In genomic region chr11:106710789-106711188, GRCm38 (mm10) we compare ENCODE assay signal across 14 mouse cellular contexts. TPM values are rescaled to one million over a fixed set of nuclear protein-coding genes. Genes with fewer than 3 reads are reported as not detected.
DNase-seq lines count a peak whose midpoint lies in the region; ATAC-seq and TF ChIP-seq lines count a peak whose summit lies in the region.
"Had no signal": no experiment of that assay in that cellular context is flagged by ENCODE, and none has a peak within 500 bp of the region (broad histone marks: within the 10 kb centered on the region; RNA-seq: fewer than 3 reads in every experiment).

No protein-coding gene starts in this region.

- no peak for ATAC-seq in forebrain, embryonic 12.5 days (ENCODE audit: low FRiP score)
- ATAC-seq in heart, embryonic 14.5 days (ENCODE audit: insufficient number of reproducible peaks, insufficient read depth, low FRiP score, low read depth), result no peak
- no peak for ATAC-seq in lung, embryonic 15.5 days (ENCODE audit: borderline replicate concordance, extremely low read depth, low FRiP score, low TSS enrichment)

- H3K79me2 ChIP-seq in liver, adult 2 months (ENCODE audit: control insufficient read depth, insufficient read depth, low read length), result no peaks in the 10 kb centered on the region

- no peaks in the 10 kb centered on the region for H3K36me3 ChIP-seq in forebrain, embryonic 10.5 days (replicated peaks)
- no peaks in the 10 kb centered on the region for H3K36me3 ChIP-seq in forebrain, embryonic 12.5 days (replicated peaks)
- no peaks in the 10 kb centered on the region for H3K36me3 ChIP-seq in liver, adult 2 months (ENCODE audit: control insufficient read depth, insufficient read depth, low read length)
- no peaks in the 10 kb centered on the region for H3K36me3 ChIP-seq in heart, embryonic 14.5 days (ENCODE audit: control insufficient read depth, insufficient read depth, low read length)
- no peaks in the 10 kb centered on the region for H3K36me3 ChIP-seq in lung, embryonic 15.5 days
- H3K36me3 ChIP-seq: hindbrain, embryonic 13.5 days; liver, embryonic 13.5 days had no signal

- WGBS in forebrain, embryonic 10.5 days, result 67% methylated on average over 5 of the region's 5 CpGs
- WGBS in forebrain, embryonic 12.5 days, result 80% methylated on average over 5 of the region's 5 CpGs
- WGBS in liver, adult 2 months, result 86% methylated on average over 5 of the region's 5 CpGs
- WGBS in heart, embryonic 14.5 days, result 56% methylated on average over 5 of the region's 5 CpGs
- 63% methylated on average over 5 of the region's 5 CpGs for WGBS in lung, embryonic 15.5 days

- no peak for DNase-seq in forebrain, embryonic 10.5 days (ENCODE audit: extremely low spot score, low spot score)
- no peak for DNase-seq in liver, adult 2 months (ENCODE audit: extremely low read depth, low read depth, low spot score)
- DNase-seq in liver, result no peak
- no peak for DNase-seq in spleen, adult 18-20 months
- DNase-seq in urinary bladder, postnatal 10 days (ENCODE audit: low spot score), result no peak
- DNase-seq: cerebellum, adult 9-11 months; gastrocnemius, postnatal 14 days; liver, embryonic 13.5 days had no signal

- no peak overlapping the region for H3K4me3 ChIP-seq in forebrain, embryonic 10.5 days
- H3K4me3 ChIP-seq in forebrain, embryonic 12.5 days (replicated peaks), result no peak overlapping the region
- no peak overlapping the region for H3K4me3 ChIP-seq in liver, adult 2 months (ENCODE audit: insufficient read depth, low read depth, low read length)
- no peak overlapping the region for H3K4me3 ChIP-seq in heart, embryonic 14.5 days (ENCODE audit: control insufficient read depth in 1 of 2, insufficient read depth in 1 of 2, low read depth in 1 of 2, low read length in 2 of 2)
- no peak overlapping the region for H3K4me3 ChIP-seq in lung, embryonic 15.5 days
- H3K4me3 ChIP-seq: hindbrain, embryonic 13.5 days; layer of hippocampus, adult 2 months; liver, embryonic 13.5 days had no signal

- H3K4me2 ChIP-seq in forebrain, embryonic 12.5 days, result no peak overlapping the region
- H3K4me2 ChIP-seq in heart, embryonic 14.5 days (ENCODE audit: low read length), result 0 out of 2 replicates have a peak overlapping the region, but pooled peaks have one; percentile 18
- H3K4me2 ChIP-seq in lung, embryonic 15.5 days, result peak overlapping the region; percentile 41
- H3K4me2 ChIP-seq: hindbrain, embryonic 13.5 days; liver, embryonic 13.5 days had no signal

- H3K4me1 ChIP-seq in forebrain, embryonic 10.5 days, result peaks cover 38% of the 10 kb centered on the region
- H3K4me1 ChIP-seq in forebrain, embryonic 12.5 days, result peaks cover 9% of the 10 kb centered on the region
- no peaks in the 10 kb centered on the region for H3K4me1 ChIP-seq in liver, adult 2 months (ENCODE audit: control insufficient read depth, insufficient read depth, low read length)
- peaks cover 13 to 21% of the 10 kb centered on the region in 2 experiments for H3K4me1 ChIP-seq in heart, embryonic 14.5 days (ENCODE audit: control insufficient read depth in 2 of 2, insufficient read depth in 2 of 2, low read length in 2 of 2)
- peaks cover 28% of the 10 kb centered on the region for H3K4me1 ChIP-seq in lung, embryonic 15.5 days

- no peak for TF ChIP-seq POLR2A in liver, adult 2 months (IDR thresholded peaks at IDR 0.05; ENCODE audit: extremely low read depth, insufficient read depth, low read length)

- H3K27ac ChIP-seq in forebrain, embryonic 10.5 days, result peak overlapping the region; percentile 46; the same call in 1 of the 2 replicates
- H3K27ac ChIP-seq in forebrain, embryonic 12.5 days, result no peak overlapping the region
- peak overlapping the region; percentile 42 for H3K27ac ChIP-seq in liver, adult 2 months (replicated peaks; ENCODE audit: insufficient read depth, low read depth, low read length)
- H3K27ac ChIP-seq in heart, embryonic 14.5 days (replicated peaks in 1 of 2; ENCODE audit: control insufficient read depth in 1 of 2, insufficient read depth in 1 of 2, low read depth in 2 of 2, low read length in 2 of 2), result peak overlapping the region; percentile 27 to 32; a peak in 2 of 4 replicates
- H3K27ac ChIP-seq in lung, embryonic 15.5 days, result peak overlapping the region; percentile 35
- H3K27ac ChIP-seq: hindbrain, embryonic 13.5 days; layer of hippocampus, adult 2 months; liver, embryonic 13.5 days had no signal

- no peak overlapping the region for H3K9ac ChIP-seq in forebrain, embryonic 12.5 days
- H3K9ac ChIP-seq in liver, adult 2 months (ENCODE audit: low read depth, low read length), result no peak overlapping the region
- H3K9ac ChIP-seq in heart, embryonic 14.5 days (ENCODE audit: low read length), result no peak overlapping the region
- no peak overlapping the region for H3K9ac ChIP-seq in lung, embryonic 15.5 days
- H3K9ac ChIP-seq: hindbrain, embryonic 13.5 days; liver, embryonic 13.5 days had no signal

- no peaks in the 10 kb centered on the region for H3K27me3 ChIP-seq in forebrain, embryonic 10.5 days (ENCODE audit: poor library complexity, severe bottlenecking)
- no peaks in the 10 kb centered on the region for H3K27me3 ChIP-seq in forebrain, embryonic 12.5 days
- no peaks in the 10 kb centered on the region for H3K27me3 ChIP-seq in liver, adult 2 months (ENCODE audit: control insufficient read depth, insufficient read depth, low read length)
- H3K27me3 ChIP-seq in heart, embryonic 14.5 days (ENCODE audit: control insufficient read depth, insufficient read depth, low read length), result no peaks in the 10 kb centered on the region
- H3K27me3 ChIP-seq in lung, embryonic 15.5 days, result no peaks in the 10 kb centered on the region
- H3K27me3 ChIP-seq: hindbrain, embryonic 13.5 days; liver, embryonic 13.5 days had no signal

- H3K9me3 ChIP-seq in forebrain, embryonic 10.5 days, result no peaks in the 10 kb centered on the region
- H3K9me3 ChIP-seq in forebrain, embryonic 12.5 days, result no peaks in the 10 kb centered on the region
- H3K9me3 ChIP-seq in heart, embryonic 14.5 days (ENCODE audit: control insufficient read depth, low read length), result no peaks in the 10 kb centered on the region
- no peaks in the 10 kb centered on the region for H3K9me3 ChIP-seq in lung, embryonic 15.5 days
- H3K9me3 ChIP-seq: hindbrain, embryonic 13.5 days; liver, embryonic 13.5 days had no signal

- TF ChIP-seq CTCF in liver, adult 2 months (IDR thresholded peaks at IDR 0.05; ENCODE audit: low read depth, low read length), result no peak

RNA-seq across cellular contexts. Expression of gene Pecam1, which starts 39.6 kb away (rescaled TPM):
- 16.0 and 16.9 TPM in 2 replicates for polyA plus RNA-seq in forebrain, embryonic 10.5 days (2016; fragmentation: Nextera tagmentation; extraction: Ambion mirVana)
- 14.8 and 15.5 TPM in 2 replicates for polyA plus RNA-seq in forebrain, embryonic 12.5 days (2016; fragmentation: Nextera tagmentation; extraction: Ambion mirVana)
- 14.6 and 16.7 TPM in 2 replicates for total RNA-seq in liver, adult 2 months (2014; rRNA removed)
- 5.0 and 5.4 TPM in 2 replicates for polyA plus RNA-seq in liver, adult 2 months (2012; rRNA removed)
- 69.9 and 79.5 TPM in 2 replicates for polyA plus RNA-seq in heart, embryonic 14.5 days (2014; fragmentation: Nextera tagmentation; extraction: Ambion mirVana)
- 109 and 117 TPM in 2 replicates for polyA plus RNA-seq in lung, embryonic 15.5 days (2015; fragmentation: Nextera tagmentation; extraction: Ambion mirVana)

RNA-seq across cellular contexts. Expression of gene Milr1, which starts 40.2 kb away (rescaled TPM):
- polyA plus RNA-seq in forebrain, embryonic 10.5 days (2016; fragmentation: Nextera tagmentation; extraction: Ambion mirVana), result 0.81 and 1.00 TPM in 2 replicates
- 0.91 and 0.95 TPM in 2 replicates for polyA plus RNA-seq in forebrain, embryonic 12.5 days (2016; fragmentation: Nextera tagmentation; extraction: Ambion mirVana)
- total RNA-seq in liver, adult 2 months (2014; rRNA removed), result 0.37 and 1.1 TPM in 2 replicates
- polyA plus RNA-seq in liver, adult 2 months (2012; rRNA removed), result 0.10 TPM in 2 replicates
- polyA plus RNA-seq in heart, embryonic 14.5 days (2014; fragmentation: Nextera tagmentation; extraction: Ambion mirVana), result 1.6 and 2.0 TPM in 2 replicates
- polyA plus RNA-seq in lung, embryonic 15.5 days (2015; fragmentation: Nextera tagmentation; extraction: Ambion mirVana), result 1.5 and 2.4 TPM in 2 replicates
- total RNA-seq: layer of hippocampus, adult 2 months had no signal
- polyA plus RNA-seq: adrenal gland, adult 2 months had no signal
